Mouse (Mus musculus) T-cell, adult 2 months (primary cell): Measurements from ENCODE around the gene 2210407C18Rik.

Experiments used
- DNase-seq: peaks from one replicate; pipeline ENCODE4 v3.0.0; 2022; ENCODE audit warnings: low spot score

Gene 2210407C18Rik

DNA sequence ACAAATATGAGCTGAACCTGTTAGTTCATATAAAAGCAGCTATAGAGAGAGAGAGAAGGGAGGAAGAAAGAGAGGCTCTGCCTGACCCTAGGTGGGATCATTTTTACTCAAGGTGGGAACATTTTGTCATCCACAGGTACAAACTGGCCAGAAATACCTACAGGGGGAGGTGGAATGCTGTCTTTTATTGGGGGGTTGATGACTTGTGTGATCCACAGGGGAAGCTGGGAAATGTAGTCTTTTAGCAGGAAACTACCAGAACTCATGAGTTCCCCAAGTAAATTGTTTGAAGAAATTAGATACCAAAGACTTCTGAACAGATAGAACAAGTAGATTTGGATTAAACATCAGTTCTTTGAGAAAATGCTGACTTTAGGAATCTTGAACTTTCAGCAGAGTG lies 13.8 kb downstream of the 2210407C18Rik start:
- DNase-seq: no peak

- DNase-seq: no peak
These were observed 18.0 kb downstream of the 2210407C18Rik start for GRCm38 (mm10) chr11:58597837-58598236.

- DNase-seq: no peak
These were observed 21.1 kb downstream of the 2210407C18Rik start, which contains the start of gene Olfr324 for GRCm38 (mm10) chr11:58594814-58595213. Gene Olfr324, plus strand, starts transcription at chr11:58595114.

GRCm38 (mm10) chr11:58588620-58589250 lies 27.1 kb downstream of the 2210407C18Rik start:
- DNase-seq: no peak

DNA sequence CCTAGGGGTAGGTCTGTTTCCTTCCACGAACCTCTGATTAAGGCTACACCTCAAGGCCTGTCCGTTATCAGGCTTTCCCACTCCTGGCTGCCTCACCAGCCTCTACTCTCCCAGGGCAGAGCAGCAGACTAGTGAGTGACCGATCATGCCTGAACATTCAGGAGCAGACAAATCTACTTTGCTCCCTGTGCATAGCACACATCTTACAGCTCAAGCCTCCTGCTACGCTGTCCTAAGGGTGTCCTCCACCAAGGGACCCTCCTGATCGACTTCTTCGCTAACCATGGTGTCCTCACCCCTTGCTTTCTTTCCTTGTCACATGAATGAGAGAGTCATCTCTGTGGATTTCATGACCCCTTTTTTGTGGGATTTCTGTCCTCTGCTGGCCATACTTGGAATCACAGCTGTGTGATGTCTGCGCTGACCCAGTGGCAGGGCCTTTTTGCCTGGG lies 28.0 kb downstream of the 2210407C18Rik start:
- DNase-seq: peak; percentile 27

DNA sequence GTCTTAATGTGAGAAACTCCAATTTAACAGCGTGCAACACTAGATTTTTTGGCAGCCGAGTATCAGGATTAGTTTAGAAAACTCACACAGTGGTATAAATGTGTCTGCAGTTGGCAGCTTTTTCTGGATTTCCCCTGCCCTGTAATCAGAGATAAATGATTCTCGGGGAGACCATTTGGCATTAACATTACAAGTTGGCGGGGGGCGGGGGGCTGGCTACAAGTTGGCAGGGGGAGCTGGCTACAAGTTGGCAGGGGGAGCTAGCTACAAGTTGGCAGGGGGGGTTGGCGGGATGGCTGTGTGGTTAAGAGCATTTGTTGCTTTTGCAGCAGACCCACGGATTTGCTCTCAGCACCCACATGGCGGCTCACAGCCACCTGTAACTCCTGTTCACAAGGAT lies 37.2 kb downstream of the 2210407C18Rik start:
- DNase-seq: no peak

- DNase-seq: no peak
These were observed 38.4 kb downstream of the 2210407C18Rik start, which contains the start of gene Olfr325 for GRCm38 (mm10) chr11:58577430-58577829. Gene Olfr325, plus strand, starts transcription at chr11:58577730.

DNA sequence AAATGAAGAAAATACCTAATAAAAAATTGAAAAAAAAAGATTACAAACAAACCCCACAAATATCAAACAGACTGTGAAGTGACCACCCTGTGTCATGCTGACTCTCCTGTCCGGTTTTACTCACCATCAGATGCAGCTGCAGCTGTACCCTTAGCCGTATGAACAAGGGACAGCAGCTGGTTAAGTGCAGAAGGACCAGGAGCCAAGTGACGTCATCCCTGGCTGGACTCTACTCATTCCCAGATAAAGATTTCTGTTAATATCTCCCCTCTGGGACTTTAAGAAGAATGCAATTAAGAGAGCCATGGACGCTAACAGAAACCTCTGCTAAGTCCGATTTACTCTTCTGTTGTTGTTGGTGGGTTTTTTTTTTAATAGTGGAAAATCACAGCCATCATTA lies 45.5 kb downstream of the 2210407C18Rik start, which contains the start of gene Olfr224:
Olfr224 (minus strand) TSS at position 149 of the 400 bp plus-strand sequence.
- no peak for DNase-seq
